Mouse (Mus musculus) forebrain, embryonic 13.5 days (tissue): ENCODE measurements around the gene Ctbp2. TPM values are rescaled to one million over a fixed set of nuclear protein-coding genes. Genes with fewer than 3 reads are reported as not detected.
"Not testable (repeated sequence)": the region's sequence is repeated elsewhere in the genome, so short reads cannot be mapped to it uniquely, and the experiment has no call there.

Experiments
- ATAC-seq: fragments of 200-750 bp; cut with Nextera tagmentation; 2 replicates; pipeline ENCODE4 v1.8.0; 2017
- H3K27ac ChIP-seq: fragments of 300-500 bp; sonication (generic); 2 replicates; pipeline ENCODE4 v1.5.1; 2015; ENCODE audit warnings: inconsistent platforms, mild to moderate bottlenecking, moderate library complexity
- H3K27me3 ChIP-seq: fragments of 300-500 bp; sonication (generic); 2 replicates; pipeline ENCODE4 v1.6.1; 2015; ENCODE audit warnings: mild to moderate bottlenecking, inconsistent platforms
- H3K36me3 ChIP-seq: fragments of 300-500 bp; sonication (generic); 2 replicates; pipeline ENCODE4 v1.6.1; 2015; ENCODE audit warnings: mild to moderate bottlenecking, inconsistent platforms; ENCODE audit not compliant: poor library complexity, severe bottlenecking
- H3K4me1 ChIP-seq: fragments of 300-500 bp; sonication (generic); 2 replicates; pipeline ENCODE4 v1.6.1; 2015; ENCODE audit warnings: inconsistent platforms
- H3K4me2 ChIP-seq: fragments of 300-500 bp; sonication (generic); 2 replicates; pipeline ENCODE4 v1.6.1; 2015; ENCODE audit warnings: inconsistent platforms, mild to moderate bottlenecking, moderate library complexity
- H3K4me3 ChIP-seq: fragments of 300-500 bp; sonication (generic); 2 replicates; pipeline ENCODE4 v1.5.1; 2015; ENCODE audit warnings: mild to moderate bottlenecking, inconsistent platforms
- H3K9ac ChIP-seq: fragments of 300-500 bp; sonication (generic); 2 replicates; pipeline ENCODE4 v1.6.1; 2015; ENCODE audit warnings: mild to moderate bottlenecking, inconsistent platforms
- H3K9me3 ChIP-seq: fragments of 300-500 bp; sonication (generic); replicated peaks from 2 replicates; pipeline ENCODE4 v1.6.1; 2016; ENCODE audit warnings: inconsistent platforms
- WGBS: fragments of 180-500 bp; shearing (Covaris S2); methylation state at CpG from one replicate; pipeline ENCODE4 v1.1.7; 2015; 5-methylcytosine and 5-hydroxymethylcytosine counted together
- polyA plus RNA-seq: library from polyadenylated mRNA; unstranded; fragments of >200 nt; fragmentation: Nextera tagmentation; extraction: Ambion mirVana; gene quantifications from 2 replicates; pipeline ENCODE4 v1.2.1, GENCODE M21; 2015

The Ctbp2 gene
- polyA plus RNA-seq, 1 experiment from 2014 or later: 104 TPM

DNA sequence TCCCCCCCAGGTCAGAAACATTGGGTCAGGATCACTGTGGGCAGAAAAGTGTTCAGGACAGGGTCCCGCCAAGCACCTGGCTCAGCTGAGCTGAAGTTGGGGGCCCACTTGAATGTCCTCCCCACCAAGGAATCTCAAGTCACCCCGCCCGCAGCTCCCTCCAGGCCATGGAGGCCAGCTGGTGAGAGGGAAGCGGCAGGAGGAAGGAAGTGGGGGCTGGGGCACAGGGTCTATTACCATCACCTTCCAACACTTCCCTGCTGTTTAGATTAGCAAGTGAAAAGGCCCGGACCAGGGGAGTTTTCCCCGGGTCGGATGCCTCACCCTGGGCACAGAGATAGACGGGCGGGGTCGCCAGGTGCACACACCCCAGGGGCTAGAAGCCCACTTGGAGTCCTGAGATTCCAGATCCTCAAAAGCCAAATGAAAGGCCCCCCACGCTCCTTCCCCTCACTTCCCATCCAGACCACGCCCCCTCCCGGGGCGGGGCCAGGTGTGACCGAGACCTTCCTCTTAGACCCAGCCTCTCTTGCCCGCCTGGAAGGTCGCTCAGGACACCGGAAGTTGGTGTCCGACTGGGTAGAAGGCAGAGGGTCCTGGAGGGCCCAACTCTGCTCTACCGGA lies 9.2 kb downstream of the Ctbp2 start:
- Histone ChIP-seq H3K9me3 (no peaks in the 10 kb centered on the region), H3K27me3 (no peaks in the 10 kb centered on the region), H3K4me3 (no peak overlapping the region), H3K27ac (peak overlapping the region; percentile 8; the same call in 1 of the 2 replicates), H3K9ac (no peak overlapping the region), H3K4me2 (peak overlapping the region; percentile 45), H3K36me3 (no peaks in the 10 kb centered on the region), H3K4me1 (peaks cover 90% of the 10 kb centered on the region)
- ATAC-seq: no peak
- 19% methylated on average over 20 of the region's 20 CpGs for WGBS

- Histone ChIP-seq H3K9ac (no peak overlapping the region), H3K27ac (0 out of 2 replicates have a peak overlapping the region, but pooled peaks have one; percentile 44), H3K36me3 (no peaks in the 10 kb centered on the region), H3K4me1 (peaks cover 74% of the 10 kb centered on the region), H3K9me3 (no peaks in the 10 kb centered on the region), H3K27me3 (no peaks in the 10 kb centered on the region), H3K4me3 (no peak overlapping the region), H3K4me2 (peak overlapping the region; percentile 4; the same call in 1 of the 2 replicates)
- no peak for ATAC-seq
- 62% methylated on average over 8 of the region's 8 CpGs for WGBS
Measured at GRCm38 (mm10) chr7:133113185-133113895, 10.8 kb downstream of the Ctbp2 start.

DNA sequence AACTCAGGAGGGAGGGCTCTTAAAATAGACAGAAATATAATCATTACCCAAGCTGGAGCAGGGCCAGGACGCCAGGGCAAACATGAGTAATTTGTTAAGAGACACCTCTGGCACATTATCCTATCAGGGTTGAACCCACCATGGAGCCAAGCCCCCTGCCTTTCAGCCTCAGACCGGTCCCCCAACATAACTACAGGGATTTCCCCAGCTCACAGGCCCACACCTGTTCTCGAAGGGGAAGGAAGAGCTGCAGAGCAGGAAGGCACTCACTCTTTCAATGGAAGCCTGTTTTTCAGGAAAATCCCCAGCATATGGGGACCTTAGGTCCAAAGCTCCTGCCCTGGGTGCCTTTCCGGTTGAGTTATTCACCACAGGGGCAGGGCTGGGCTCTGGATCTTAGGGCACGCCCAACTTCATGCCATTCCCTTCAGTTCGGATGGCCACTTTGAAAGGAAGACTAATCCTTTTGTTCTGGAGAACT lies 11.8 kb downstream of the Ctbp2 start:
- Histone ChIP-seq H3K9me3 (no peaks in the 10 kb centered on the region), H3K27ac (peak overlapping the region; percentile 44), H3K9ac (no peak overlapping the region), H3K4me3 (no peak overlapping the region), H3K36me3 (no peaks in the 10 kb centered on the region), H3K4me2 (peak overlapping the region; percentile 4; the same call in 1 of the 2 replicates), H3K27me3 (no peaks in the 10 kb centered on the region), H3K4me1 (peaks cover 66% of the 10 kb centered on the region)
- ATAC-seq: 0 out of 2 replicates have a peak, but pooled peaks have one; percentile 8
- WGBS: 4% methylated on average over 6 of the region's 6 CpGs

DNA sequence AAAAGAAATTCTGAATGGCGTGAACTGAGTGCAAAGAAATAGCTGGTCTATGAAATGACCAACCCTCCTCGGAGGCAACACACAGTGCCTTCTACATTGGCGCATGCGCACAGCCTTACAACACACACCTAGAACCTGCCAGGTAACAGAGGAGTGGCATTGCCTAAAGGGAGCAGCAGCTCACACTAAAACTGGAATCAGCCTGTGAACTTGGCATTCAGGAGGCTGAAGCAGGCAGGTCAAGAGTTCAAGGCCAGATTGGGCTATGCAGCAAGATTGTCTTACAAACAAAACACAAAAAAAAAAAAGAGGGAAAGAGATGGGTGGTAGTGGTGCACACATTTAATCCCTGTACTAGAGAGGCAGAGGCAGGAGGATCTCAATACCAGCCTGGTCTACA lies 14.7 kb downstream of the Ctbp2 start:
- Histone ChIP-seq H3K27me3 (no peaks in the 10 kb centered on the region), H3K36me3 (no peaks in the 10 kb centered on the region), H3K4me1 (peaks cover 36% of the 10 kb centered on the region), H3K4me3 (no peak overlapping the region), H3K27ac (no peak overlapping the region), H3K9ac (no peak overlapping the region), H3K4me2 (no peak overlapping the region), H3K9me3 (no peaks in the 10 kb centered on the region)
- no peak for ATAC-seq
- 96% methylated on average over 4 of the region's 4 CpGs for whole genome bisulfite sequencing

DNA sequence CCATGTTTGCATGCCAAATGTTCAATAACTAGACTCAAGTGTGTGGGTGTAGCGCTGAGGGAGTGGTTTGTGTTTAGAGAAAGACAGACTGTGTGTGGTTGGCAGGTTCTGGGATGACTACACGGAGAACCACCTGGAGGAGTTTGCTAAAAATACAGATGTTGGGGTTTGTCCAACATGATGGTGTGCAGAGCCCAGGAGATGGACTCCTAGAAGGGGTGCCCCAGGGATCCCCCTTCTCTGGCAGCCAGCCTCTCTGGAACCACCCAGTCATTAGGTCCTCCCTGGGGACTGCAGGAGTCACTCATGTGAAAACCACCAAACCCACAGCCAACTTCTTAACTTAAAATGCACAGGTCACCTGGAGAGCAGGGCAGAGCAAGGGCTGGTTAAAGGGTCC lies 15.5 kb downstream of the Ctbp2 start:
- Histone ChIP-seq H3K4me2 (no peak overlapping the region), H3K4me3 (no peak overlapping the region), H3K27me3 (no peaks in the 10 kb centered on the region), H3K9me3 (no peaks in the 10 kb centered on the region), H3K36me3 (no peaks in the 10 kb centered on the region), H3K9ac (no peak overlapping the region), H3K4me1 (peaks cover 31% of the 10 kb centered on the region), H3K27ac (no peak overlapping the region)
- WGBS: 93% methylated on average over 2 of the region's 2 CpGs
- ATAC-seq: no peak

- Histone ChIP-seq H3K4me3 (no peak overlapping the region), H3K4me1 (peaks cover 37% of the 10 kb centered on the region), H3K9me3 (no peaks in the 10 kb centered on the region), H3K27me3 (no peaks in the 10 kb centered on the region), H3K36me3 (no peaks in the 10 kb centered on the region), H3K27ac (no peak overlapping the region), H3K9ac (no peak overlapping the region), H3K4me2 (no peak overlapping the region)
- no peak for ATAC-seq
- WGBS: 73% methylated on average over 3 of the region's 3 CpGs
Measured at GRCm38 (mm10) chr7:133102578-133102977, 21.6 kb downstream of the Ctbp2 start.

DNA sequence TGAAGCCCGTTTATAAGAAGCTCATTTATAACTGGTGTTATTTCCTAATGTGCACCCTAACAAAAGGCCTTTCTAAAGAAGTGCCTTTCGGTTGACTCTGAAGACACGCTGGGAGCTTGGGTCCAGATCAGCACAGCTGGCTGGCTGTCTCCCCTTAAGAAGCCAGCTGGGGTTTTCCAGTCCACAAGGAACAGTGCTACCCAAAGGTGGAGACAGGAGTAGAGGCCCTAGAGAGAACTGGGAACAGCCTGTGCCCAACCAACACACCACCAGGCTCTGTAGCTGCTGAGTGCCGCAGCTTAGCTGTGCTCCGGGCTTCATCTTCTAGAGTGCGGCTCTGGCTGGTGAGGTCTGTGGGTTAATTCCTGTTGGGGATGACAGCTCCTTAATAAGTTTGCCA lies 23.1 kb downstream of the Ctbp2 start:
- Histone ChIP-seq H3K4me2 (no peak overlapping the region), H3K9me3 (no peaks in the 10 kb centered on the region), H3K27me3 (no peaks in the 10 kb centered on the region), H3K36me3 (peaks cover under 1% of the 10 kb centered on the region; the same call in 1 of the 2 replicates), H3K9ac (no peak overlapping the region), H3K27ac (no peak overlapping the region), H3K4me3 (no peak overlapping the region), H3K4me1 (peaks cover 42% of the 10 kb centered on the region)
- no peak for ATAC-seq
- WGBS: 73% methylated on average over 6 of the region's 6 CpGs

GRCm38 (mm10) chr7:133100178-133100577 lies 24.0 kb downstream of the Ctbp2 start:
- Histone ChIP-seq H3K4me2 (no peak overlapping the region), H3K36me3 (peaks cover 6% of the 10 kb centered on the region), H3K9ac (no peak overlapping the region), H3K9me3 (no peaks in the 10 kb centered on the region), H3K4me3 (no peak overlapping the region), H3K27me3 (no peaks in the 10 kb centered on the region), H3K4me1 (peaks cover 42% of the 10 kb centered on the region), H3K27ac (no peak overlapping the region; the same call in 1 of the 2 replicates)
- 58% methylated on average over 6 of the region's 6 CpGs for WGBS
- ATAC-seq: no peak

GRCm38 (mm10) chr7:133099266-133099665 lies 24.9 kb downstream of the Ctbp2 start:
- Histone ChIP-seq H3K27me3 (no peaks in the 10 kb centered on the region), H3K4me2 (no peak overlapping the region), H3K4me3 (no peak overlapping the region), H3K9me3 (no peaks in the 10 kb centered on the region), H3K27ac (no peak overlapping the region; the same call in 1 of the 2 replicates), H3K36me3 (peaks cover 6% of the 10 kb centered on the region), H3K9ac (no peak overlapping the region), H3K4me1 (peaks cover 43% of the 10 kb centered on the region)
- ATAC-seq: no peak
- WGBS: 50% methylated on average over 4 of the region's 4 CpGs

DNA sequence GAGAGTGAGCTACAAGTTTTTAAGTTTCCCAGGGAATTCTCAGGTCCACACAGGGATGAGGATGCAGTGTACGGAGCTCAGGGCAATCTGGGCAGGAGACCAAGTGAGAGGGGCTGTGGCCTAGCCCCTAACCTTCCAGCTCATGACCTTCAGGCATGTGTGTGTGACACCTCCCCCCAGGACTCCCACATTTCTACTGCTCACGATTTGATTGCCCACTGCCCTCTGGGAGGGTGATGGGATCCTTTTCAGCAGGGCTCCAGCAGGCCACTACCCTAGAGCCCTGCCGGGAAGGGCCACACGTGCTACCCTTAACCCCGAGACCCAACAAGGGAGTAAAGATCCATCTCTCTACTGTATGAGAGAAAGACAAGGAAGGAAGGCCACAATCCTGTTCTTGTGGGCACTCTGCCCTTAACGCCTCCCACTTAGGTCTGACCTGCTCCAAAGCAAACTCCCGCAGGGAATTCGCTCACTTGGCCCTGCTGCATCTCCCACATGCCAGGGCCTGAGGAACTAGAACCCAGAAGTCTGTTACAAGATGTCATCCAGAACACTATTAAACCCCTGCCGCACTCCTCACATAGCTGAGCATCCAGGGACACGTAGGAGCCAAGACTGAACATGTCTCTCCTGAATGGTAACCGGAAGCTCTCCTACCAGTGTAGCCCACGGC lies 25.9 kb downstream of the Ctbp2 start:
- Histone ChIP-seq H3K4me1 (peaks cover 45% of the 10 kb centered on the region), H3K27me3 (no peaks in the 10 kb centered on the region), H3K27ac (no peak overlapping the region), H3K9ac (no peak overlapping the region), H3K4me3 (no peak overlapping the region), H3K36me3 (peaks cover 6% of the 10 kb centered on the region), H3K9me3 (no peaks in the 10 kb centered on the region), H3K4me2 (no peak overlapping the region)
- 92% methylated on average over 12 of the region's 12 CpGs for WGBS
- no peak for ATAC-seq

DNA sequence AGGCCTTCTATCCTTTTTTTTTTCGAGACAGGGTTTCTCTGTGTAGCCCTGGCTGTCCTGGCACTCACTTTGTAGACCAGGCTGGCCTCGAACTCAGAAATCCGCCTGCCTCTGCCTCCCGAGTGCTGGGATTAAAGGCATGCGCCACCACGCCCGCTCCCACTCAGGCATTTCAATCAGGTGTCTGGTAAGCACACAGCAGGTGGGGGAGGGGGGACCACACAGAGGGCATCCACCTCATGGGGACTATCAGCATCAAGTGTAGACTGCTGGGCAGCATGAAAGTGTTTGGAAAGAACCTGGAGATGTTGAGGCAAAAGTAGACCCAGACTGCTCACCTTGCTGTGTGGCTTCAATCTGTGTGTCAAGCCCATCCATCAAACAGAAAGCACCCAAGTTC lies 28.5 kb downstream of the Ctbp2 start:
- not testable (repeated sequence) for H3K4me2 ChIP-seq, ATAC-seq, H3K4me3 ChIP-seq, H3K9me3 ChIP-seq, H3K27ac ChIP-seq, H3K27me3 ChIP-seq, H3K36me3 ChIP-seq, H3K9ac ChIP-seq
- H3K4me1 ChIP-seq: peaks cover 47% of the 10 kb centered on the region
- 84% methylated on average over 7 of the region's 7 CpGs for WGBS
